Mouse (Mus musculus): Measurements from ENCODE around the gene Irak1.

The Irak1 gene

GRCm38 (mm10) chrX:74023188-74024049 lies at the start of gene Irak1:
Gene Irak1 (minus strand): TSS chrX:74023918.
- in situ Hi-C loops (cut with MboI, MseI): no loop called here

GRCm38 (mm10) chrX:74070794-74071193 lies 47.1 kb upstream of the Irak1 start:
- in situ Hi-C loops (cut with MboI, MseI): no loop called here

- in situ Hi-C loops (cut with MboI, MseI): loop anchor here (10.0 kb wide), 1 partner anchor 1027 kb away; the partner anchor contains the start of gene Dkc1
These were observed 44.2 kb upstream of the Irak1 start for GRCm38 (mm10) chrX:74067891-74068290.

- in situ Hi-C loops (cut with MboI, MseI): no loop called here
These were observed 21.4 kb upstream of the Irak1 start for GRCm38 (mm10) chrX:74045107-74045506.

- in situ Hi-C loops (cut with MboI, MseI): no loop called here
These were observed 14.1 kb upstream of the Irak1 start for GRCm38 (mm10) chrX:74037702-74038375.

- in situ Hi-C loops (cut with MboI, MseI): no loop called here
These were observed 6.3 kb upstream of the Irak1 start for GRCm38 (mm10) chrX:74030000-74030399.

GRCm38 (mm10) chrX:74022795-74023187 lies 927 bp downstream of the Irak1 start:
- in situ Hi-C loops (cut with MboI, MseI): no loop called here

GRCm38 (mm10) chrX:74014597-74014996 lies 9.1 kb downstream of the Irak1 start:
- in situ Hi-C loops (cut with MboI, MseI): no loop called here

- in situ Hi-C loops (cut with MboI, MseI): no loop called here
These were observed 15.7 kb downstream of the Irak1 start for GRCm38 (mm10) chrX:74008063-74008462.

GRCm38 (mm10) chrX:74006401-74006800 lies 17.3 kb downstream of the Irak1 start:
- in situ Hi-C loops (cut with MboI, MseI): no loop called here

- in situ Hi-C loops (cut with MboI, MseI): no loop called here
These were observed 20.1 kb downstream of the Irak1 start for GRCm38 (mm10) chrX:74003644-74004043.

GRCm38 (mm10) chrX:74001024-74001423 lies 22.7 kb downstream of the Irak1 start:
- in situ Hi-C loops (cut with MboI, MseI): no loop called here

GRCm38 (mm10) chrX:73998911-73999869 lies 24.5 kb downstream of the Irak1 start:
- in situ Hi-C loops (cut with MboI, MseI): no loop called here

- in situ Hi-C loops (cut with MboI, MseI): no loop called here
These were observed 45.9 kb downstream of the Irak1 start for GRCm38 (mm10) chrX:73977783-73978182.

- in situ Hi-C loops (cut with MboI, MseI): no loop called here
These were observed 47.4 kb downstream of the Irak1 start for GRCm38 (mm10) chrX:73976283-73976682.

GRCm38 (mm10) chrX:73972774-73973173 lies 50.9 kb downstream of the Irak1 start:
- in situ Hi-C loops (cut with MboI, MseI): no loop called here

- in situ Hi-C loops (cut with MboI, MseI): no loop called here
These were observed 52.9 kb downstream of the Irak1 start for GRCm38 (mm10) chrX:73970781-73971180.

GRCm38 (mm10) chrX:73969729-73970128 lies 54.0 kb downstream of the Irak1 start:
- in situ Hi-C loops (cut with MboI, MseI): no loop called here

- in situ Hi-C loops (cut with MboI, MseI): no loop called here
These were observed 54.6 kb downstream of the Irak1 start for GRCm38 (mm10) chrX:73969167-73969566.

- in situ Hi-C loops (cut with MboI, MseI): no loop called here
These were observed 56.3 kb downstream of the Irak1 start for GRCm38 (mm10) chrX:73967177-73968075.
